Mouse (Mus musculus) kidney, embryonic 15.5 days (tissue): ENCODE measurements around the gene Vta1. TPM values are rescaled to one million over a fixed set of nuclear protein-coding genes. Genes with fewer than 3 reads are reported as not detected.
A peak's percentile ranks its signal among the peaks of the same experiment; 100 is the strongest.

Source experiments
- ATAC-seq: fragments of 200-750 bp; cut with Nextera tagmentation; replicated peaks from 2 replicates; pipeline ENCODE4 v1.8.0; 2017; ENCODE audit warnings: moderate TSS enrichment; ENCODE audit not compliant: low FRiP score
- H3K27ac ChIP-seq: fragments of 300-500 bp; sonication (generic); 2 replicates; pipeline ENCODE4 v1.5.1; 2015; ENCODE audit warnings: mild to moderate bottlenecking, inconsistent platforms
- H3K27me3 ChIP-seq: fragments of 300-500 bp; sonication (generic); 2 replicates; pipeline ENCODE4 v1.6.1; 2015; ENCODE audit warnings: inconsistent platforms
- H3K36me3 ChIP-seq: fragments of 300-500 bp; sonication (generic); 2 replicates; pipeline ENCODE4 v1.6.1; 2015; ENCODE audit warnings: inconsistent platforms
- H3K4me1 ChIP-seq: fragments of 300-500 bp; sonication (generic); 2 replicates; pipeline ENCODE4 v1.6.1; 2015; ENCODE audit warnings: inconsistent platforms
- H3K4me2 ChIP-seq: fragments of 300-500 bp; sonication (generic); 2 replicates; pipeline ENCODE4 v1.6.1; 2015; ENCODE audit warnings: moderate library complexity, mild to moderate bottlenecking, inconsistent platforms
- H3K4me3 ChIP-seq: fragments of 300-500 bp; sonication (generic); replicated peaks from 2 replicates; pipeline ENCODE4 v1.5.1; 2015; ENCODE audit warnings: mild to moderate bottlenecking, inconsistent platforms
- H3K9ac ChIP-seq: fragments of 300-500 bp; sonication (generic); 2 replicates; pipeline ENCODE4 v1.6.1; 2015; ENCODE audit warnings: mild to moderate bottlenecking, inconsistent platforms
- H3K9me3 ChIP-seq: fragments of 300-500 bp; sonication (generic); replicated peaks from 2 replicates; pipeline ENCODE4 v1.6.1; 2016; ENCODE audit warnings: inconsistent platforms
- WGBS: fragments of 180-500 bp; shearing (Covaris S2); methylation state at CpG from one replicate; pipeline ENCODE4 v1.1.7; 2015; ENCODE audit warnings: mixed read lengths; 5-methylcytosine and 5-hydroxymethylcytosine counted together
- polyA plus RNA-seq: library from polyadenylated mRNA; unstranded; fragments of >200 nt; fragmentation: Nextera tagmentation; extraction: Ambion mirVana; gene quantifications from 2 replicates; pipeline ENCODE4 v1.2.1, GENCODE M21; 2015

Vta1 gene
- polyA plus RNA-seq: 97.9 and 98.7 TPM in 2 replicates

DNA sequence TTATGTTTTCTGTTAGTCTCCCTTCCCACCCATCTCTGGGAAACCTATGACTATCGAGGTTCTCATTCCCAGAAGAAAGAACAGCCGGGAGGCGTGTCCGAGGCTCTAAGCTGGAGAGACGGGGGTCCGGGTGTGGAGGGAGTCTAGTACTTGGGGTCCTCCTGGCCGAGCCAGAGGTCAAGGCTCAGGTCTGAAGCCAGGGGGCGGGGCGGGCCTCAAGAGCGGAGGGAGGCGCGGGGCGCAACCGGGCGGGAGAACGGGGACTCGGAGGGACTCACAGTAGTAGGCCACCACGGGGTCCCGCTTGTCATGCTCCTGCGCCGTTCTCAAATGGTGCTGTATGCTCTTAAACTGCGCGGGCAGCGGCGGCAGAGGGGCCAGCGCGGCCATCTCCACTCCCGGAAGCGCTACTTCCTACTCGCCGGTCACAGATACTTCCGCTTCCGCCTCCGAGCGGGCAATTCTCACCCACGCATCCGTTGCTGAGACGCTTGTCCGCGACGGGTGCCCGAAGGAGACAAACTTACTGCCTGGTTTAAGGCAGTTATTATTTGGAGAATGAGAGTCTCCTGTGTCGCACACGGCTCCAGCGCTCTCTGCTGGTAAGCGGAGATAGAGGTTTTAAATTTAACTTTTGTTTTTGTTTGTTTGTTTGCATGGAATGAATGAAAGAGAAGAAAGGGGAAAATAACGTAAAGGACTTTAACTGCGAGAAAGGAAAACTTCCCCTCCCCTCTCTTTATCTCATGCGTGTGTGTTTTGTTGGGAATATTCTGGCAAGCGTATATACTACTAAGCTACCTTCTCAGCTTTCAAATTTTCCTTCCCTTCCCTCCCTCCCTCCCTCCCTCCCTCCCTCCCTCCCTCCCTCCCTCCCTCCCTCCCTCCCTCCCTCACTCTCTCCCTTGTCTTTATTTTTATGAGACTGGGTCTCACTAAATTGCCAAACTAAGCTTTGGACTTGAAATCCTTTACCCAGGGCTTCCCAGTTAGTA, at the start of gene Vta1, which contains the start of gene Nmbr:
Gene Vta1, minus strand, starts transcription at position 489 of the 995 bp plus-strand sequence.
Gene Nmbr, plus strand, starts transcription at position 520 of the 995 bp plus-strand sequence.
- H3K4me2 ChIP-seq: peak within 1 kb of the TSS; percentile 60
- peak within 1 kb of the TSS; percentile 98 for H3K4me3 ChIP-seq
- no peaks in the 10 kb centered on the region for H3K27me3 ChIP-seq
- peak within 1 kb of the TSS; percentile 79 for H3K27ac ChIP-seq
- peak within 1 kb of the TSS; percentile 85 for H3K9ac ChIP-seq
- H3K4me1 ChIP-seq: peaks cover 10% of the 10 kb centered on the region
- under 1% methylated on average over 45 of the region's 50 CpGs for WGBS
- H3K36me3 ChIP-seq: no peaks in the 10 kb centered on the region
- peak; percentile 98 for ATAC-seq
- H3K9me3 ChIP-seq: no peaks in the 10 kb centered on the region

GRCm38 (mm10) chr10:14734285-14734684, 28.9 kb upstream of the Vta1 start:
- H3K4me1 ChIP-seq: no peaks in the 10 kb centered on the region
- H3K9ac ChIP-seq: no peak overlapping the region
- H3K36me3 ChIP-seq: no peaks in the 10 kb centered on the region
- no peak overlapping the region for H3K4me2 ChIP-seq
- H3K27ac ChIP-seq: no peak overlapping the region
- H3K27me3 ChIP-seq: no peaks in the 10 kb centered on the region
- no peak for ATAC-seq
- H3K4me3 ChIP-seq: no peak overlapping the region
- WGBS: 8% methylated on average over 2 of the region's 2 CpGs
- no peaks in the 10 kb centered on the region for H3K9me3 ChIP-seq

DNA sequence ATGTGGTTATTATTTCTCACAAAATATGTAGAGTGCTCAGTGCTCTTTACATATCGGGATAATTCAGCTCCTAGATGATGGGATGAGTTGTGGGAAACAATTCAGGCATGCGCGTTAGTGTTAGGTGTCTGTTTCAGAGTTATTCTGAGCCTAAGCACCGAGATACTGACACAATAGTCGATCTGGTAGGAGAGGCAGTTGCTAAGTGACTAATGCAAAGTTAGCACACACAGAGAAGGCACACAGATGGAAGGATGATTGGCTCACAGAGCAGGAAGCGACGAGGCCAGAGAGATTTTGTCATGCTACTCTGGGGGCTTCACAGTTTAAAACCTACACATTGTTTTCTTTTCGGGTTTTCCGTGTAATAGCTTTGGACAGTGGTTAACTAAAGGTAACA, 20.3 kb upstream of the Vta1 start:
- Histone ChIP-seq H3K4me1 (no peaks in the 10 kb centered on the region), H3K9ac (no peak overlapping the region), H3K4me2 (no peak overlapping the region), H3K9me3 (no peaks in the 10 kb centered on the region), H3K27me3 (no peaks in the 10 kb centered on the region), H3K4me3 (no peak overlapping the region), H3K27ac (no peak overlapping the region), H3K36me3 (no peaks in the 10 kb centered on the region)
- 75% methylated on average over 9 of the region's 9 CpGs for WGBS
- no peak for ATAC-seq

GRCm38 (mm10) chr10:14718114-14718513, 12.8 kb upstream of the Vta1 start, which contains the start of gene Gje1:
Gje1 (minus strand) TSS chr10:14718214.
- 63% methylated on average over 3 of the region's 3 CpGs for WGBS
- H3K4me2 ChIP-seq: no peak within 1 kb of the TSS
- no peaks in the 10 kb centered on the region for H3K4me1 ChIP-seq
- H3K4me3 ChIP-seq: no peak within 1 kb of the TSS
- no peaks in the 10 kb centered on the region for H3K36me3 ChIP-seq
- no peak for ATAC-seq
- H3K9me3 ChIP-seq: no peaks in the 10 kb centered on the region
- no peak within 1 kb of the TSS for H3K9ac ChIP-seq
- H3K27me3 ChIP-seq: no peaks in the 10 kb centered on the region
- H3K27ac ChIP-seq: no peak within 1 kb of the TSS

DNA sequence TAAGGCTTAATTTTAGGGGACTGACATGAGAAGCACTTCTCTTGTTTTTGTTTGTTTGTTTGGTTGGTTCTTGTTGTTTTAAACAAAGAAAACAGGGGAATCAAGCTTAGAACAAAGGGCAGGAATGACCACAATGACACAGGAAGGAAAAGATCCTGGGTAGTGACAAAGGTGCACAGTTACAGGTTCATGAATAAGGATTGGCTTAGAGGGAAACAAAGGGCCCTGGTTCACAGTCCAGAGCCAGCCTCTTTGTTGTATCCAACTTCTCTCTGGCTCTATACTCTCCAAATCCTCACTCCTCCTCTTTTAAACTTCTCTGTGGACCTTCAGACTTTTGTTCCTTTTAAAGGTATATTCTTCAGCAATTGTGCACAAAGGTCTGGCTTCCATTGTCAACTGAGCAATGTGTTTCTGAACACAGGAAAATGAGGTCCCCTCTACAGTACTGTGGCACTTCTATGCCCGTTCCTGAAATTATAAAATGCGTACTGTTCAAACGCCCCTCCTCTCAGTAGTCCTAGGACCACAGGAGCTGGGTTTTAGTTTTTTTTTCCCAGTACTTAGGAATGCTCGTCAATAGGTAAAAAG, 1.4 kb downstream of the Vta1 start:
- Histone ChIP-seq H3K27ac (no peak overlapping the region), H3K36me3 (no peaks in the 10 kb centered on the region), H3K9ac (no peak overlapping the region), H3K9me3 (no peaks in the 10 kb centered on the region), H3K27me3 (no peaks in the 10 kb centered on the region), H3K4me2 (peak overlapping the region; percentile 60), H3K4me1 (peaks cover 10% of the 10 kb centered on the region), H3K4me3 (peak overlapping the region; percentile 98)
- 65% methylated on average over 4 of the region's 4 CpGs for WGBS
- ATAC-seq: no peak

DNA sequence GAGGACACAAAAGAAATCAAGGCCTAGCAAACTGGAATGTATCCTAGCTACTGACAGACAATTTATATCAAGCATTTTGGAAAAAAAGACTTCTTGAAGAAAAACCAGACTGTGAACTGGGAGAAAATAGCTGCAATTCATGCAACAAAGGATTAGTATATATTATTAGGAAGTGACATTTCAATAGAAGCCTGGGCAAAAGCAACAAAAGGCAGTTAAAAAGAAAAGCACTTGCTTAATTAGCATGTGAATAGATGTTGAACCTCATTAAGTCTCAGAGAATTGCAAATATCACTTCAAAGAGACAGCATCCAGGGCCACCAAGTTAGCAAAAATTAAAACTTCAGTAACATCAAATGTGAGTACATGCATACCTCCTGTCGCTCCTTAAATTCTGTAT, 2.1 kb downstream of the Vta1 start:
- WGBS: 75% methylated on average over 1 of the region's 1 CpGs
- Histone ChIP-seq H3K4me2 (no peak overlapping the region), H3K9ac (no peak overlapping the region), H3K4me1 (peaks cover 10% of the 10 kb centered on the region), H3K36me3 (no peaks in the 10 kb centered on the region), H3K9me3 (no peaks in the 10 kb centered on the region), H3K27me3 (no peaks in the 10 kb centered on the region), H3K4me3 (no peak overlapping the region), H3K27ac (no peak overlapping the region)
- ATAC-seq: no peak

GRCm38 (mm10) chr10:14690349-14690748, 15.0 kb downstream of the Vta1 start:
- Histone ChIP-seq H3K9ac (no peak overlapping the region), H3K9me3 (0 out of 2 replicates have a peak, but pooled peaks cover 4% of the 10 kb centered on the region), H3K36me3 (peaks cover 15% of the 10 kb centered on the region), H3K4me2 (no peak overlapping the region), H3K27me3 (no peaks in the 10 kb centered on the region), H3K4me3 (no peak overlapping the region), H3K4me1 (0 out of 2 replicates have a peak, but pooled peaks cover 4% of the 10 kb centered on the region), H3K27ac (no peak overlapping the region)
- no peak for ATAC-seq
- 81% methylated on average over 3 of the region's 3 CpGs for WGBS

DNA sequence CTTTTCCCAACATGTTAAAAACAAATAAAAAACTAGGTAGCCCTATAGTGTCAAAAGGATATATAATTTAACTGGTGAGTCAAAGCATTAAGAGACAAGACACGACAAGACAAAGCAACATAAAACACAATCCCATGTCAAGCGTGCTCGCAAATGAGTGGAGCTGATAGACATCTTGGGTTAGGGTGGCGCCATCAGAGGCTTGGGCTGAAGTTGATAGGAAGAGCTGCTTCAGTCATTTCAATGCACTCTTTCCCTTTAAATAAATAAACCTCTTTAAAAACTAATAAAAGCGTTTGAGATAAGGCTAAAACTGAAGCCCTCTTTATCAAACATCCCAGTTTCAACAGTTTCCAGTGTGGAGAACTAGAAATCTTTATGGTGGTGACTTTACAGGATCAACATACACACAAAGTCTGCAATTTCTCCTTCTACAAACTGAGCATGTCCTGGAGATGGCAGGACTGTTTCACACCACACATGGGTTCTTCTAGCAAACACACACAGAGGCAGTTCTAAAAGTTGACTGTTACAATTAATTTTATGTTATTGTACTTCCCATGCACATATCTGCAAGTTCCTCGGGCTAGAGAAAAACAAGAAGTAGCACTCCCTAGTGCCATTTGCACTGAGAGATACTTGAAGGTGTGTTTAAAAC, 16.4 kb downstream of the Vta1 start:
- H3K4me3 ChIP-seq: no peak overlapping the region
- no peak overlapping the region for H3K9ac ChIP-seq

DNA sequence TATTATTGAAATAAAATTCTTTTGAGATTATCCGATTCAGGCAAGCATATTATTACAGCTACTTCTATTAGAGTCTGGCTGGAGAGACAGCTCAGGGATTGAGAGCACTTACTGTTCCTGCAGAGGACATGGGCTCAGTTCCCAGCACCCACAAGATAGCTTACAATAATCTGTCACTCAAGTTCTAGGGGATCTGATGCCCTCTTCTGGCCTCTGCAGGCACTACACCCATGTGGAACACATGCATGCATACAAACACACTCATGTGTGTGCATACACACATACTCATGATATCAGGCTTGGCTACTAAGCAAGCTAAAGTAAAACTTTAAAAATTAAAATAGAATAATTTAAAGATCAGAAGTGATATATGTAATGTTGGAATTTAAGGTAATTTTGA, 19.7 kb downstream of the Vta1 start:
- Histone ChIP-seq H3K27ac (no peak overlapping the region), H3K9ac (no peak overlapping the region), H3K36me3 (peaks cover 18% of the 10 kb centered on the region), H3K4me1 (no peaks in the 10 kb centered on the region), H3K4me2 (no peak overlapping the region), H3K27me3 (no peaks in the 10 kb centered on the region), H3K9me3 (0 out of 2 replicates have a peak, but pooled peaks cover 4% of the 10 kb centered on the region), H3K4me3 (no peak overlapping the region)
- 98% methylated on average over 1 of the region's 1 CpGs for WGBS
- no peak for ATAC-seq

More for the DNA sequence above, 16.4 kb downstream of the Vta1 start:
- H3K4me1 ChIP-seq: 0 out of 2 replicates have a peak, but pooled peaks cover 4% of the 10 kb centered on the region
- 0 out of 2 replicates have a peak, but pooled peaks cover 4% of the 10 kb centered on the region for H3K9me3 ChIP-seq
- 76% methylated on average over 6 of the region's 6 CpGs for whole genome bisulfite sequencing
- no peaks in the 10 kb centered on the region for H3K27me3 ChIP-seq
- ATAC-seq: no peak
- no peak overlapping the region for H3K4me2 ChIP-seq
- no peak overlapping the region for H3K27ac ChIP-seq
- peaks cover 15% of the 10 kb centered on the region for H3K36me3 ChIP-seq

DNA sequence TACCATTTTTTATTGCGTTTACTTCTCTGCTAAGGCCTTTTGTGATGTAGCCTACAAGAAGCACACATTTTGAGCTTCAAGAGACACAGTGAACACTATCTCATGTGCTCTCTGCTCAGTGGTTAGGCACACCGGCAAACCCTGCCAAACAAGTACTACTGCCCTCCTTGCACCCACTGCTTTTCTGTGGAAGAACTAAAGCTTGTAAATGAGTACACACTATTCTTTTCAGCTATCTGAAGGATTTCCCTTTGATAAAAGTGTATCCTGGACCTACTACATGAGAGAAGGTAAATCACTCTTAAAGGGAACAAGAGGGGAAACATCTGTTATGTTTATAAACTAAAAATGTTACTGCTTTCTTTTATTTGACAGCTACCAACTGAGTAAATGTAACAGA, 39.2 kb downstream of the Vta1 start:
- Histone ChIP-seq H3K4me3 (no peak overlapping the region), H3K4me2 (no peak overlapping the region), H3K36me3 (peaks cover 36% of the 10 kb centered on the region), H3K27me3 (no peaks in the 10 kb centered on the region), H3K4me1 (no peaks in the 10 kb centered on the region), H3K9me3 (no peaks in the 10 kb centered on the region), H3K27ac (no peak overlapping the region), H3K9ac (no peak overlapping the region)
- ATAC-seq: no peak
- 95% methylated on average over 2 of the region's 2 CpGs for WGBS

- Histone ChIP-seq H3K9ac (no peak overlapping the region), H3K27me3 (no peaks in the 10 kb centered on the region), H3K4me1 (no peaks in the 10 kb centered on the region), H3K27ac (no peak overlapping the region), H3K4me3 (no peak overlapping the region), H3K9me3 (no peaks in the 10 kb centered on the region), H3K36me3 (peaks cover 25% of the 10 kb centered on the region), H3K4me2 (no peak overlapping the region)
- no peak for ATAC-seq
- WGBS: 88% methylated on average over 2 of the region's 2 CpGs
These were observed 44.5 kb downstream of the Vta1 start for GRCm38 (mm10) chr10:14660875-14661274.
